Mouse (Mus musculus) liver, embryonic 14.5 days (tissue): ENCODE measurements around the gene Epop. TPM values are rescaled to one million over a fixed set of nuclear protein-coding genes. Genes with fewer than 3 reads are reported as not detected.

ENCODE experiments used
- ATAC-seq: fragments of 200-750 bp; cut with Nextera tagmentation; 2 replicates; pipeline ENCODE4 v1.8.0; 2017; ENCODE audit warnings: moderate number of reproducible peaks, mild to moderate bottlenecking, moderate library complexity; ENCODE audit not compliant: insufficient read depth
- DNase-seq, 3 experiments: peaks; one replicate each; pipeline ENCODE4 v3.0.0-alpha.2; 2012 to 2013; ENCODE audit warnings: low read depth in 3 of 3, low spot score in 3 of 3
- H3K27ac ChIP-seq: fragments of 300-500 bp; sonication (generic); 2 replicates; pipeline ENCODE4 v1.5.1; 2014; ENCODE audit warnings: moderate library complexity, mild to moderate bottlenecking, control low read depth, inconsistent platforms
- H3K27me3 ChIP-seq: fragments of 300-500 bp; sonication (generic); 2 replicates; pipeline ENCODE4 v1.6.1; 2014; ENCODE audit warnings: mild to moderate bottlenecking, low read length, moderate library complexity; ENCODE audit not compliant: control insufficient read depth, insufficient read depth
- H3K36me3 ChIP-seq: fragments of 300-500 bp; sonication (generic); replicated peaks from 2 replicates; pipeline ENCODE4 v1.6.1; 2014; ENCODE audit warnings: low read depth; ENCODE audit not compliant: control insufficient read depth, insufficient read depth
- H3K4me1 ChIP-seq, 2 experiments: fragments of 200-500 bp in 1 of 2; fragments of 300-500 bp in 1 of 2; sonication (generic) in 1 of 2; replicated peaks; 2 replicates each; pipeline ENCODE4 v1.6.1; 2012 to 2014; ENCODE audit warnings: antibody characterized with exemption in 1 of 2, inconsistent platforms in 1 of 2, low read length in 1 of 2; ENCODE audit not compliant: control insufficient read depth in 2 of 2, insufficient read depth in 2 of 2
- H3K4me2 ChIP-seq: fragments of 300-500 bp; sonication (generic); 2 replicates; pipeline ENCODE4 v1.6.1; 2014; ENCODE audit warnings: low read depth, mild to moderate bottlenecking, control low read depth, moderate library complexity
- H3K4me3 ChIP-seq, 2 experiments: fragments of 200-500 bp in 1 of 2; fragments of 300-500 bp in 1 of 2; sonication (generic) in 1 of 2; 2 replicates each; pipeline ENCODE4 v1.5.1; 2012 to 2014; ENCODE audit warnings: low read depth in 2 of 2, low read length in 2 of 2, mild to moderate bottlenecking in 2 of 2, control low read depth in 1 of 2, inconsistent platforms in 1 of 2, moderate library complexity in 1 of 2; ENCODE audit not compliant: insufficient read depth in 1 of 2
- H3K9ac ChIP-seq: fragments of 300-500 bp; sonication (generic); replicated peaks from 2 replicates; pipeline ENCODE4 v1.6.1; 2014; ENCODE audit warnings: mild to moderate bottlenecking, control low read depth, moderate library complexity
- H3K9me3 ChIP-seq: fragments of 300-500 bp; sonication (generic); 2 replicates; pipeline ENCODE4 v1.6.1; 2016; ENCODE audit warnings: low read length, mixed read lengths; ENCODE audit not compliant: control insufficient read depth
- CTCF ChIP-seq: IDR thresholded peaks from 2 replicates; pipeline ENCODE4 v1.5.1; 2016; ENCODE audit warnings: antibody characterized with exemption, low read depth, control low read depth
- EP300 ChIP-seq: IDR thresholded peaks from 2 replicates; pipeline ENCODE4 v1.6.1; 2016; ENCODE audit warnings: antibody characterized with exemption, low read depth
- WGBS: fragments of 180-500 bp; shearing (Covaris S2); extraction: QIAGEN DNeasy Blood & Tissue Kit; methylation state at CpG from one replicate; pipeline ENCODE4 v1.1.7; 2014; ENCODE audit not compliant: insufficient replicate concordance; 5-methylcytosine and 5-hydroxymethylcytosine counted together
- polyA plus RNA-seq, 2 experiments: library from polyadenylated mRNA; depleted of rRNA in 1 of 2; stranded (reverse) in 1 of 2; unstranded in 1 of 2; fragments of >200 nt; fragmentation: Nextera tagmentation in 1 of 2; extraction: Ambion mirVana in 1 of 2; gene quantifications; 2 replicates each; pipeline versions ENCODE4 v1.2.1 to v1.2.3; 2012 to 2014

Gene Epop
- polyA plus RNA-seq, 2 experiments, result 0.38 to 0.66 TPM

GRCm38 (mm10) chr11:97631046-97631445 lies 1.5 kb upstream of the Epop start:
- Histone ChIP-seq H3K27me3 (peaks cover 58% of the 10 kb centered on the region), H3K4me3 (no peak overlapping the region), H3K9ac (no peak overlapping the region), H3K9me3 (no peaks in the 10 kb centered on the region), H3K27ac (no peak overlapping the region), H3K36me3 (no peaks in the 10 kb centered on the region), H3K4me2 (no peak overlapping the region), H3K4me1 (no peaks in the 10 kb centered on the region)
- 47% methylated on average over 2 of the region's 2 CpGs for WGBS
- ATAC-seq (no peak), DNase-seq (no peak)
- TF ChIP-seq CTCF (no peak), EP300 (no peak)

- no peaks in the 10 kb centered on the region for H3K36me3 ChIP-seq
- peak overlapping the region; percentile 33 to 53 for H3K4me3 ChIP-seq
- no peak for TF ChIP-seq CTCF
- TF ChIP-seq EP300, result no peak
- H3K9me3 ChIP-seq, result no peaks in the 10 kb centered on the region
- H3K4me1 ChIP-seq, result no peaks in the 10 kb centered on the region
- H3K27me3 ChIP-seq, result peaks cover 79% of the 10 kb centered on the region
- 2% methylated on average over 100 of the region's 106 CpGs for WGBS
- no peak overlapping the region for H3K27ac ChIP-seq
- ATAC-seq, result no peak
- no peak overlapping the region for H3K9ac ChIP-seq
- DNase-seq, result no peak
- peak overlapping the region; percentile 67 for H3K4me2 ChIP-seq
Observed at GRCm38 (mm10) chr11:97628568-97629518, 659 bp downstream of the Epop start.

- Histone ChIP-seq H3K4me1 (no peaks in the 10 kb centered on the region), H3K4me2 (peak overlapping the region; percentile 67; the same call in 1 of the 2 replicates), H3K27ac (no peak overlapping the region), H3K9ac (no peak overlapping the region), H3K27me3 (peaks cover 85% of the 10 kb centered on the region), H3K9me3 (no peaks in the 10 kb centered on the region), H3K4me3 (peak overlapping the region in 1 of 2 experiments; percentile 53; a peak in 2 of 4 replicates), H3K36me3 (no peaks in the 10 kb centered on the region)
- TF ChIP-seq CTCF, result no peak
- TF ChIP-seq EP300, result no peak
- ATAC-seq, result no peak
- WGBS, result under 1% methylated on average over 22 of the region's 28 CpGs
- DNase-seq, result no peak
Observed at GRCm38 (mm10) chr11:97628303-97628567, 1.3 kb downstream of the Epop start.

- no peak for ATAC-seq
- Histone ChIP-seq H3K36me3 (no peaks in the 10 kb centered on the region), H3K4me3 (no peak overlapping the region), H3K9me3 (no peaks in the 10 kb centered on the region), H3K4me1 (no peaks in the 10 kb centered on the region), H3K27ac (no peak overlapping the region), H3K9ac (no peak overlapping the region), H3K27me3 (peaks cover 86% of the 10 kb centered on the region), H3K4me2 (0 out of 2 replicates have a peak overlapping the region, but pooled peaks have one; percentile 67)
- DNase-seq, result no peak
- 10% methylated on average over 30 of the region's 30 CpGs for WGBS
- TF ChIP-seq EP300, result no peak
- TF ChIP-seq CTCF, result no peak
Observed at GRCm38 (mm10) chr11:97627556-97628302, 1.8 kb downstream of the Epop start.

DNA sequence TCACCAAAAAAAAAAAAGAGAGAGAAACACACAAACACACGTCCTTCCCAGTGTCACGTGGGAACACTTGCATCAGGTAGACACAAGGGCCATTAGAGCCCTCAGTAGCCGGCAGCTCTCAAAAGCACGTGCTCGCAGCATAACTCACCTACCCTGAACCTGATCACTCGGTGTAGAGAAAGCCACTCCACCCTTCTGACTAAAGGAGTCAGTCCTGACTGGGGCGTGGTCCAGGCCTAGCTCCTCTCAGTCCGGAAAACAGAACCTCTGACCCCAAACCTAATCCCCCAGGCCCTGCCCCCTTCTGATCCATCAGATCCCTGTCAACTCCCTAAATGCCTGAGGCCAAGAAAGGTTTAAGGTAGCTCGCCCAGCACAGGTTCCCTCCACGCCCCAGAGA lies 2.7 kb downstream of the Epop start:
- Histone ChIP-seq H3K9me3 (no peaks in the 10 kb centered on the region), H3K36me3 (no peaks in the 10 kb centered on the region), H3K4me3 (no peak overlapping the region), H3K27ac (no peak overlapping the region), H3K9ac (no peak overlapping the region), H3K4me2 (no peak overlapping the region), H3K4me1 (no peaks in the 10 kb centered on the region), H3K27me3 (peaks cover 86% of the 10 kb centered on the region)
- DNase-seq (no peak), ATAC-seq (no peak)
- 21% methylated on average over 10 of the region's 10 CpGs for WGBS
- no peak for TF ChIP-seq CTCF
- no peak for TF ChIP-seq EP300
